Mouse (Mus musculus) limb, embryonic 10.5 days (tissue): ENCODE results near the gene Kat2a. TPM values are rescaled to one million over a fixed set of nuclear protein-coding genes. Genes with fewer than 3 reads are reported as not detected.

ENCODE experiments used
- DNase-seq: peaks from one replicate; pipeline ENCODE4 v3.0.0-alpha.2; 2017; ENCODE audit warnings: low spot score
- H3K27ac ChIP-seq: fragments of 300-500 bp; sonication (generic); 2 replicates; pipeline ENCODE4 v1.5.1; 2016; ENCODE audit warnings: mild to moderate bottlenecking
- H3K27me3 ChIP-seq: fragments of 300-500 bp; sonication (generic); 2 replicates; pipeline ENCODE4 v1.6.1; 2016; ENCODE audit warnings: low read depth, mild to moderate bottlenecking; ENCODE audit not compliant: poor library complexity, severe bottlenecking
- H3K36me3 ChIP-seq: fragments of 300-500 bp; sonication (generic); 2 replicates; pipeline ENCODE4 v1.6.1; 2016; ENCODE audit warnings: mild to moderate bottlenecking, moderate library complexity
- H3K4me1 ChIP-seq: fragments of 300-500 bp; sonication (generic); 2 replicates; pipeline ENCODE4 v1.6.1; 2016
- H3K4me3 ChIP-seq: fragments of 300-500 bp; sonication (generic); 2 replicates; pipeline ENCODE4 v1.5.1; 2016; ENCODE audit warnings: mild to moderate bottlenecking, moderate library complexity
- H3K9me3 ChIP-seq: fragments of 300-500 bp; sonication (generic); replicated peaks from 2 replicates; pipeline ENCODE4 v1.6.1; 2016; ENCODE audit warnings: mild to moderate bottlenecking
- WGBS: fragments of 180-500 bp; shearing (Covaris S2); methylation state at CpG from one replicate; pipeline ENCODE4 v1.1.7; 2016; 5-methylcytosine and 5-hydroxymethylcytosine counted together
- polyA plus RNA-seq: library from polyadenylated mRNA; unstranded; fragments of >200 nt; fragmentation: Nextera tagmentation; extraction: Ambion mirVana; gene quantifications from 2 replicates; pipeline ENCODE4 v1.2.1, GENCODE M21; 2016

The Kat2a gene
- polyA plus RNA-seq, 1 experiment from 2014 or later = 77.2 TPM

- 75% methylated on average over 3 of the region's 3 CpGs for WGBS
- Histone ChIP-seq H3K9me3 (no peaks in the 10 kb centered on the region), H3K36me3 (peaks cover 15% of the 10 kb centered on the region), H3K4me1 (peaks cover 39% of the 10 kb centered on the region), H3K27ac (no peak overlapping the region), H3K27me3 (peaks cover 7% of the 10 kb centered on the region; the same call in 1 of the 2 replicates), H3K4me3 (no peak overlapping the region)
- DNase-seq = no peak
These were observed 11.6 kb downstream of the Kat2a start for GRCm38 (mm10) chr11:100700710-100701109.

- Histone ChIP-seq H3K4me1 (peaks cover 28% of the 10 kb centered on the region), H3K27ac (no peak overlapping the region), H3K36me3 (no peaks in the 10 kb centered on the region), H3K27me3 (peaks cover 17% of the 10 kb centered on the region), H3K9me3 (no peaks in the 10 kb centered on the region), H3K4me3 (no peak overlapping the region)
- 72% methylated on average over 7 of the region's 7 CpGs for WGBS
- DNase-seq = no peak
These were observed 14.3 kb downstream of the Kat2a start for GRCm38 (mm10) chr11:100697921-100698320.

- H3K4me3 ChIP-seq = no peak overlapping the region
- 50% methylated on average over 5 of the region's 5 CpGs for WGBS
- H3K27me3 ChIP-seq = peaks cover 40% of the 10 kb centered on the region
- H3K4me1 ChIP-seq = peaks cover 20% of the 10 kb centered on the region
- H3K9me3 ChIP-seq = no peaks in the 10 kb centered on the region
- DNase-seq = peak; percentile 87
- H3K27ac ChIP-seq = no peak overlapping the region
- no peaks in the 10 kb centered on the region for H3K36me3 ChIP-seq
These were observed 17.3 kb downstream of the Kat2a start for GRCm38 (mm10) chr11:100694926-100695325.

- peaks cover 43% of the 10 kb centered on the region for H3K27me3 ChIP-seq
- H3K4me3 ChIP-seq = no peak overlapping the region
- no peak for DNase-seq
- no peaks in the 10 kb centered on the region for H3K36me3 ChIP-seq
- no peak overlapping the region for H3K27ac ChIP-seq
- H3K9me3 ChIP-seq = no peaks in the 10 kb centered on the region
- H3K4me1 ChIP-seq = peaks cover 20% of the 10 kb centered on the region
- 15% methylated on average over 5 of the region's 5 CpGs for WGBS
These were observed 19.1 kb downstream of the Kat2a start for GRCm38 (mm10) chr11:100693154-100693553.

GRCm38 (mm10) chr11:100692164-100692616, 20.1 kb downstream of the Kat2a start, which contains the start of gene Zfp385c:
TSS of gene Zfp385c (minus strand) at chr11:100692455.
- Histone ChIP-seq H3K9me3 (no peaks in the 10 kb centered on the region), H3K27me3 (peaks cover 43% of the 10 kb centered on the region), H3K4me1 (peaks cover 20% of the 10 kb centered on the region), H3K27ac (no peak within 1 kb of the TSS), H3K36me3 (no peaks in the 10 kb centered on the region), H3K4me3 (peak within 1 kb of the TSS; percentile 45)
- 2% methylated on average over 23 of the region's 23 CpGs for WGBS
- DNase-seq = peak; percentile 54

GRCm38 (mm10) chr11:100690389-100690788, 21.9 kb downstream of the Kat2a start:
- WGBS = 80% methylated on average over 7 of the region's 7 CpGs
- Histone ChIP-seq H3K4me3 (no peak overlapping the region), H3K4me1 (peaks cover 20% of the 10 kb centered on the region), H3K27ac (no peak overlapping the region), H3K27me3 (peaks cover 43% of the 10 kb centered on the region), H3K9me3 (no peaks in the 10 kb centered on the region), H3K36me3 (no peaks in the 10 kb centered on the region)
- no peak for DNase-seq

GRCm38 (mm10) chr11:100688443-100688842, 23.8 kb downstream of the Kat2a start:
- no peak overlapping the region for H3K27ac ChIP-seq
- H3K27me3 ChIP-seq = peaks cover 39% of the 10 kb centered on the region
- H3K4me1 ChIP-seq = peaks cover 18% of the 10 kb centered on the region
- WGBS = 81% methylated on average over 4 of the region's 4 CpGs
- H3K9me3 ChIP-seq = no peaks in the 10 kb centered on the region
- H3K4me3 ChIP-seq = no peak overlapping the region
- DNase-seq = no peak
- H3K36me3 ChIP-seq = no peaks in the 10 kb centered on the region

- H3K4me3 ChIP-seq = no peak overlapping the region
- H3K36me3 ChIP-seq = no peaks in the 10 kb centered on the region
- H3K4me1 ChIP-seq = peaks cover 6% of the 10 kb centered on the region
- H3K27ac ChIP-seq = no peak overlapping the region
- 82% methylated on average over 7 of the region's 7 CpGs for WGBS
- no peaks in the 10 kb centered on the region for H3K9me3 ChIP-seq
- DNase-seq = no peak
- H3K27me3 ChIP-seq = peaks cover 27% of the 10 kb centered on the region
These were observed 25.0 kb downstream of the Kat2a start for GRCm38 (mm10) chr11:100687265-100687664.

- 84% methylated on average over 3 of the region's 3 CpGs for WGBS
- no peaks in the 10 kb centered on the region for H3K36me3 ChIP-seq
- no peaks in the 10 kb centered on the region for H3K4me1 ChIP-seq
- DNase-seq = no peak
- no peak overlapping the region for H3K4me3 ChIP-seq
- peaks cover 8% of the 10 kb centered on the region for H3K27me3 ChIP-seq
- no peaks in the 10 kb centered on the region for H3K9me3 ChIP-seq
- no peak overlapping the region for H3K27ac ChIP-seq
These were observed 26.9 kb downstream of the Kat2a start for GRCm38 (mm10) chr11:100685371-100685770.

GRCm38 (mm10) chr11:100684084-100684483, 28.2 kb downstream of the Kat2a start:
- Histone ChIP-seq H3K27ac (no peak overlapping the region), H3K4me3 (no peak overlapping the region), H3K9me3 (no peaks in the 10 kb centered on the region), H3K4me1 (no peaks in the 10 kb centered on the region), H3K27me3 (no peaks in the 10 kb centered on the region), H3K36me3 (no peaks in the 10 kb centered on the region)
- no peak for DNase-seq
- 88% methylated on average over 2 of the region's 2 CpGs for WGBS

- Histone ChIP-seq H3K27me3 (peaks cover 8% of the 10 kb centered on the region), H3K27ac (no peak overlapping the region), H3K4me3 (no peak overlapping the region), H3K4me1 (peaks cover 6% of the 10 kb centered on the region), H3K9me3 (no peaks in the 10 kb centered on the region), H3K36me3 (no peaks in the 10 kb centered on the region)
- no peak for DNase-seq
- 73% methylated on average over 5 of the region's 5 CpGs for WGBS
These were observed 29.7 kb downstream of the Kat2a start for GRCm38 (mm10) chr11:100682526-100682925.

- Histone ChIP-seq H3K4me1 (peaks cover 10% of the 10 kb centered on the region), H3K9me3 (no peaks in the 10 kb centered on the region), H3K27ac (no peak overlapping the region), H3K27me3 (peaks cover 10% of the 10 kb centered on the region), H3K36me3 (no peaks in the 10 kb centered on the region), H3K4me3 (no peak overlapping the region)
- WGBS = 76% methylated on average over 5 of the region's 5 CpGs
- DNase-seq = no peak
These were observed 30.4 kb downstream of the Kat2a start for GRCm38 (mm10) chr11:100681826-100682225.

- no peak for DNase-seq
- no peak overlapping the region for H3K4me3 ChIP-seq
- H3K36me3 ChIP-seq = no peaks in the 10 kb centered on the region
- 61% methylated on average over 7 of the region's 7 CpGs for WGBS
- peaks cover 39% of the 10 kb centered on the region for H3K27me3 ChIP-seq
- no peak overlapping the region for H3K27ac ChIP-seq
- H3K4me1 ChIP-seq = peaks cover 17% of the 10 kb centered on the region
- H3K9me3 ChIP-seq = no peaks in the 10 kb centered on the region
These were observed 34.5 kb downstream of the Kat2a start for GRCm38 (mm10) chr11:100677810-100678209.

- Histone ChIP-seq H3K36me3 (no peaks in the 10 kb centered on the region), H3K27me3 (peaks cover 54% of the 10 kb centered on the region), H3K4me1 (peaks cover 24% of the 10 kb centered on the region), H3K4me3 (peak overlapping the region; percentile 33), H3K27ac (peak overlapping the region; percentile 63), H3K9me3 (no peaks in the 10 kb centered on the region)
- DNase-seq = peak; percentile 69
- 2% methylated on average over 23 of the region's 23 CpGs for whole genome bisulfite sequencing
These were observed 39.1 kb downstream of the Kat2a start for GRCm38 (mm10) chr11:100673169-100673568.
